Mouse (Mus musculus): ENCODE measurements around the gene Gcn1l1.

- TF ChIP-seq CTCF (IDR thresholded peaks at IDR 0.05; ENCODE audit: control insufficient read depth, insufficient read depth, insufficient replicate concordance, low read depth, low read length) (no peak), POLR2A (IDR thresholded peaks at IDR 0.05; ENCODE audit: control insufficient read depth, low read depth, low read length) (no peak)
Measured at GRCm38 (mm10) chr5:115662658-115663057, 97.6 kb downstream of the Gcn1l1 start.

Data from testis, adult 2 months (tissue).